Mouse (Mus musculus): ENCODE results near the gene A630076J17Rik.
A peak's percentile ranks its signal among the peaks of the same experiment; 100 is the strongest.

A630076J17Rik gene

DNA sequence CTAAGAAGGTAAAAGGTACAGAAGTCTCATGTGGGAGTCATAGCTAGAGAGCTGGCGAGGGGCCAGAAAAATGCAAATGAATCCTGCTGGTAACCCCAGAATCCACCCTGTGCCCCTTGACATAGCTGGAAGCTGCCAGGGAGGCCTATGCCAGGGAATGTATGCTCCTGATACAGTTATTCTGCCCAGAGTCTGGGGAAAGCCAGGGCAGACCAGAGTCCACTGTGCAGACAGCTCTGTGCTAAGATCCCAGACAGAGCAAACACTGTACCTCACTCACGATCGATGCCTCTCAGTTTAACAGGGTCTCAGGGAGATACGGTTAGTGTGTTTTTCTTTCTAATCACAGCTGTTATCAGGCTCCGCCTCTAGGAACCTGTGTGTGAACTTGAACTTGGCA, 592 bp upstream of the A630076J17Rik start:
- no peak for DNase-seq (ENCODE audit: low read depth)

GRCm38 (mm10) chr3:107231202-107231601, 788 bp downstream of the A630076J17Rik start:
- DNase-seq (ENCODE audit: low read depth) = no peak

DNA sequence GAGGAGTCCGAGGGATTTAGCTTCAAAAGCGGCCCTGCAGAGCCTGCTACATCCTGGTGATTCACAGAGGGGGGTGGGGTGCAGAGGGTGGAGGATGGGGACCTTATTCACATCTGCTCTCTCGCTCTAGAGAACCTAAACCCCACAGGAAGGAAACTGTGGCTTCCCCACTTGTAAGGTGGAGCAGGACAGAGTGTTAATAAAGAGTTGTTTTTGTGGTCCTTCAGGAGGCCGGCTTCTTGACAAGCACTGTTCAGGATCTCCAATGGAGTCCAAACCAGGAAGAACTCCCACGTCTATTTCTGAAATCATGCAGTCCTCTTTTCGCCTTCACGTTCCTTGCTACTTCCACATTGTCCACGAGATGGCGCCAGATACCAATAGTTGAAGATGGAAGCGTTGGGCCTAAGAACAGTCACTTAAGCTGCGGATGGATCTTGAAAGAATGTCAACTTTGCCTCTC, 3.0 kb downstream of the A630076J17Rik start:
- peak; percentile 92 for DNase-seq (ENCODE audit: low read depth)

DNA sequence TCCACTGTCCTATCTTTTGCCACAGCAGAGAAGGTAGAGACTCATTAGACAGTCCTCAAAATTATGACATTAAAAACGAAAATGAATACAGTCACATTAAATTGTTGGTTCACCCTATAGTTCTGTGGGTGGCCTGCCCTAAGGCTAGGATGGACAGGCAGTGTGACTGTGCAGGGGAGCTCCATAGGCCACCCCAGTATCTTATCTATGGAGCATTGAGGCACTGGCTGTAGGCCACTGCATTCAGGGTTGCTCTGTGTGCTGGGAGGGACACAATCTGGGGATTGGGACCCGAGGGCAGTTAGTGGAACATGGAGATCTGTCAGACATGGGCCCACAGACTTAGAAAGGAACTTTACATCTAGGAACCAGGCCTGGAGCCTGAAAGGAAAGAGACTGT, 3.5 kb downstream of the A630076J17Rik start:
- no peak for DNase-seq (ENCODE audit: low read depth)

- DNase-seq (ENCODE audit: low read depth) = no peak
Observed at GRCm38 (mm10) chr3:107238051-107238450, 7.6 kb downstream of the A630076J17Rik start.

DNA sequence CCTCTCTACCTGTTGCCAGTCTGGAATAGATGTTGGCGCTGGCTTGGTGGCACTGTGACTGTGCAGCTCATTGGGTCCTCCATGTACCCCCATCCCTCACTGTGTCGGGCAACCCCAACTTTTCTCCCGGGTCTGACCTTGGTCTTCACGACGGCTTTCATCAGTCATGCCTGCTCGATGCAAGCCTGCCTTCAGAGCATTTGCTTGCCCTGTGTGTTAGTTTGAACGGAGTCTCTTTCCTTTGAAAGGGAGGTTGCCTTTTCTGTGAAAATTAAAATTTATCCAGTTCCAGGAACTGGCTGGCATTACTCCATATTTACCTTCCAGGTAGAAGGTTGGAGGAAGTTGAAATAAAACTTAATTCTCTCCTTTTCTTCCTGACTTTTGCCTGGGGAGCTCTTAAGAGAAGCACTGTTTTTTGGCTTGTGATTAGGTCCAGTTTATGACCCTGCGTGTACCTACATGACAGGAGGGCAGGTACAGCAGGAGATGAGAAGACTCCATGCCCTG, 8.1 kb downstream of the A630076J17Rik start:
- no peak for DNase-seq (ENCODE audit: low read depth)

DNA sequence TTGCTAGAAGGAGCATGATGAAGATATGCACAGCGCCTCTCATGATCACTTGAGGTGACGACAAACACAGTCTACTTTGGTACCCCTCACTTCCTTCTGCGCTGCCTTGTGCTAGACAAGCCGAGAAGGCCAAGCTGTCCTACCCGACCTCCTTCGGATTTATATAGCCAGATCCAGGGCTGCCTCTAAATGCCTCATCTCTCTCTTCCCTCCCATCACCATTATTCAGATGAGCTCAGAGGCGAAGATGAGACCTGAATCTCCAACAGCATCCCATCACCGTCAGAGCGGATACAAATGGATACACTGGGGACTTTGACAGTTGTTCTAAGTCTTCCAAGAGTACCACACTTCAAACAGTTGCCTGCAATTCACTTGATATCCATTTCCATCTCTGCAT, 9.2 kb downstream of the A630076J17Rik start, which contains the start of gene Prok1:
Gene Prok1, minus strand, starts transcription at position 101 of the 400 bp plus-strand sequence.
- no peak for DNase-seq (ENCODE audit: low read depth)

- DNase-seq (ENCODE audit: low read depth) = no peak
Observed at GRCm38 (mm10) chr3:107241389-107242094, 11.1 kb downstream of the A630076J17Rik start.

DNA sequence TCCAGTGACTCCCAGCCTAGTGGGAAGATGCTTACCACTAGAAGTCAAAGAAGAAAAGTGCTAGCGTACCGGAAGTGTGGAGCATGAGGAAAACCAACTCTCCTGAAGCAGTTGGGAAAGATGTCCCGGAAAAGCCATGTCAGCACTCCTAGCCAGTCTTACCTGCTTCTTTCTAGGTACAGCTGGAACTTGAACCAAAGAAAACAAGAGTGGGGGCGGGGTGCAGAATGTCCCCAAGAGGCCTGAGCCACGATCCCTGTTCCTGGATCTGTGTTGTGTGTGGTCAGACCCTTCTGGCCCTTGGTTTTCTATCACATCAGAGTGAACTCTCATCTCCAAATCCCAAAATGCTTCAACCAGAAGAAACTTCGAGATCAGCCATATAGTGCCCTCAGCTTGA, 16.5 kb downstream of the A630076J17Rik start:
- no peak for DNase-seq (ENCODE audit: low read depth)

DNA sequence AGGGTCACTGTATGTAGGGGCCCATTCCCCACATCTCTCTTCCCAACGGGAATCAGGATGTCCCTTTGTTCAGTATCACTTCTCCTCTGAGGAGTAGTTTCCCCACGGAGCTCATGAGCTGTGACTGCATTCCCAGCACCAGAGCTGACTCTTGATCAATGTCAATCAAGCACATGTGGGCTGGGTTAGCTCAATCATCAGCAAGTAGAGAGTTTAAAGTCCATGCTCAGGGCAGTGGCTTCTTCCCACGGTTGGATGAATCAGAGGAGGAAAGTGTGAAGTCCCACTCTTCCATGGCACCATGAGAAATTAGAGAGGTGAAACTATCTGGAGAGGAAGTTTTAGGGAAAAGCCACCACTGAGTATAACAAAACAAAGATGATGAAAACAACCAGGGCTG, 18.6 kb downstream of the A630076J17Rik start:
- DNase-seq (ENCODE audit: low read depth) = no peak

GRCm38 (mm10) chr3:107250320-107250719, 19.9 kb downstream of the A630076J17Rik start:
- no peak for DNase-seq (ENCODE audit: low read depth)

DNA sequence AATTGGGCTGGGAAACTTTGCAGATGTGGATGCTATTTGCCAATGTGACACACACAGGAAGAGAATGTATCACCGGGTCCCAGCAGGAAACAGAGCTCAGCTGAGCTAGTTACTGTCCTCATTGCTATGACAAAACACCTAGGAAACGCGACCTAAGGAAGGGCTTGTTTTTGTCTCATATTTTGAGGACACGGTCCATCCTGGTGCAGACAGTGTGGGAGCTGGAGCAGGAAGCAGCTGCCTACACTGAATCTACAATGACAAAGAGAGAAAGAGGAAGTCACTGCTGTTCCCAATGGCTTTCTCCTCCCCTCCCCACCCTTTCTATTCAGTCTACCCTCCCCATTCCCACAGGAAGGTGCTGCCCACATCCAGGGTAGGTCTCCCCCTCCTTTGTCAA, 21.6 kb downstream of the A630076J17Rik start:
- peak; percentile 32 for DNase-seq (ENCODE audit: low read depth)

DNA sequence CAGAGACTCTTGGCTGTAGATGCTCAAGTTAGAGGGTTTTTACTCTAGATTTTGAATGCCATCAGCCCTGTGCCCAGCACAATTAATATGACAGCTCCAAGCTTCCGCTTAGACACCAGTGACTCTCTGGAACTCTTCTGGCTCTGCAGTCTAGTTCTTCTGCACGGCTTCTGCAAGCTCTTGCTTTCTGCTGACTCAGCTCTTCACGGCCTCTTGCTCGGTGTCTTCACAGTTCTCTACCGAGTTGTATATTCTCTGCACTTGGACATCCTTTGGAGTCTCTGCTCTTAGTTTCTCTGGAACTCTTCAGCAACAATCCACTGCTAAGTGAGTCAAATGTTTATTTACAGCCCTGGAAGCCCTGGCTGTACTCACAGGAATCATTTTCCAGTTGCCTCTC, 23.5 kb downstream of the A630076J17Rik start:
- DNase-seq (ENCODE audit: low read depth) = no peak

- no peak for DNase-seq (ENCODE audit: low read depth)
Observed at GRCm38 (mm10) chr3:107255992-107256391, 25.6 kb downstream of the A630076J17Rik start.

GRCm38 (mm10) chr3:107256724-107257123, 26.3 kb downstream of the A630076J17Rik start:
- DNase-seq (ENCODE audit: low read depth) = no peak

DNA sequence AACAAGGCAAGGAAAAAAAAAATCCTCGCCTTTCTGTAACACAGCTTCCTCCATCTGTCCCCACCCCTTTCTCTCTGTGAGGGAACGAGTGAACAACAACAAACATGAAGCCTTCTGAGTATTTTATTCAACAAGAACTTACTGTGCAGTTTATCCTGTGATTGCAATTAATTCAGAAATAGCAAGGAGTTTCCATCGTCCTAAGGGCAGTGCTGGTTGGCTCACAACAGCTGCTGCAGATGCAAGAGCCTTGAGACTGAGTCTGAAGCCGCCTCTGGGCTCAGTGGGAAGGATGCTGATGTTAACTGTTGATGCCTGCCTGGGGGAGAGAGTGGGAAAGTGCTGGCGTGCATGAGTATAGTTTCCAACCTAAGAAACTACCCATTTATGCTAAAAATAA, 27.5 kb downstream of the A630076J17Rik start:
- no peak for DNase-seq (ENCODE audit: low read depth)

DNA sequence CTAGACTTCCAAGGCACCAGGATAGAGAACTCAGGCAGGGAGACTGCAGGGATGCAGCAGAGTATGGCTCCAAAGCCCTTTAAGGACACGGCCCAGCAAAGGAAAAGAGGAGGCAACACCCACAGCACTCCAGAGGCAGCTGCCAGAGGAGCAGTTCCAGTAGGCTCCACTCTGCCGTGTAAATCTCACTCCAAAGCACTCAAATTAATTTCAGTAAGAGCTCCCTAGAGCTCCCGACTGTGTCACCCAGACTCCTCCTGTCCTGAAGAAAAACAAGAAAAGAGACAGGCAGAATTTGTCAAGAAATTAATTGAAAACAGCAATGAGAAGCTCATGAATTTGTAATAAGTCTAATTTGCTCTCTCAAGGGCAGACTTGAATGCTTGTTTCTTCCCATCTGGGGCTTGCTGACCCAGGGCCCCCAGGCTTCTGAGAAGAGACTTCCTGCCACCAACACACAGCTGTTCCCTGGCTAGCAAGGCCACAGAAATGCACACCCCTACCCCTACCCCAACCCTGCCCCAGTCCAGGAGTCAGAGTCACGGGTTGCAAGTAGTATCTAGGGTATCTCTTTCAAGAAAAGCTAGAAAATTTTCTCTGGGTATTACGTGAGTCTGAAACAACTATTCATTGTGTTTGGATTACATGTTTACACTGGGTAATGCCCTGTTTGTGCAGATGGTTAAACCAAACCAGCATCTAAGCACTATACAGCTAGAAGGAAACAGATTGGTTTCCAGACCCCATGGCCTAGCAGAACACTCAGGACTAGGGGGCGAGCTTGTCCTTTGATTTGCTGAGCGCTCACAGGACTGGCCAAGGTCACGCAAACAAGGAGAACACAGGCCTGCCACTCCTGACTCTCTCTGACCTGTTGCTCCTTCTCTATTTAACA, 30.8 kb downstream of the A630076J17Rik start:
- DNase-seq (ENCODE audit: low read depth) = no peak

DNA sequence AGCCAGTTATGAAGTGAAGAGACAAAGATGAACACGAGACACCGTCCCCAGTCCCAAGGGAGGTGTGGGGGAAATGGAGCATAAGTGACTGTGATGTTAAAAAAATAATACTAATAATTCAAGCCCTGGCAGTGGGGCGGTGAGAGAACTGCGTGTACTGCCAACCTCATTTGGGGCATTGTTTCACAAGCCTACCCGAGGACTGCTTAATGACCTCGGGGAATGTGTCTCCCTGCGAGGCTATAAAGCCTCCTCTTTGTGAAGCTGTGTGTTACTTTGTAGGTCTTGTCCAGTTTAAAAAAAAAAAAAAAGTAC, 31.4 kb downstream of the A630076J17Rik start:
- no peak for DNase-seq (ENCODE audit: low read depth)

- no peak for DNase-seq (ENCODE audit: low read depth)
Observed at GRCm38 (mm10) chr3:107266814-107267345, 36.5 kb downstream of the A630076J17Rik start.

GRCm38 (mm10) chr3:107272433-107272832, 42.0 kb downstream of the A630076J17Rik start:
- no peak for DNase-seq (ENCODE audit: low read depth)

- peak; percentile 77 for DNase-seq (ENCODE audit: low read depth)
Observed at GRCm38 (mm10) chr3:107273820-107274219, 43.4 kb downstream of the A630076J17Rik start.

GRCm38 (mm10) chr3:107275351-107275750, 44.9 kb downstream of the A630076J17Rik start:
- DNase-seq (ENCODE audit: low read depth) = no peak

- DNase-seq (ENCODE audit: low read depth) = peak; percentile 61
Observed at GRCm38 (mm10) chr3:107275996-107276395, 45.6 kb downstream of the A630076J17Rik start.
